Mouse (Mus musculus) erythroblast, adult 5-6 weeks (primary cell): ENCODE measurements around the gene C77080. TPM values are rescaled to one million over a fixed set of nuclear protein-coding genes. Genes with fewer than 3 reads are reported as not detected.

Experiments
- ATAC-seq: replicated peaks from 2 replicates; pipeline ENCODE4 v1.8.0; 2016; ENCODE audit warnings: moderate number of reproducible peaks, mild to moderate bottlenecking, moderate TSS enrichment, inconsistent platforms; ENCODE audit not compliant: poor library complexity, low FRiP score, severe bottlenecking
- total RNA-seq, 2 experiments: library from RNA; stranded (forward) in 1 of 2; stranded (reverse) in 1 of 2; fragments of 150-400 nt in 1 of 2; fragments of 200-764, 138-1000 nt in 1 of 2; gene quantifications; 2 replicates each; pipeline versions ENCODE4 v1.2.3 to v1.2.4; 2015 to 2017; ENCODE audit warnings: low replicate concordance in 2 of 2

Gene C77080
- total RNA-seq (2015; ENCODE audit: low replicate concordance) (not detected in 2 replicates), total RNA-seq (2017; ENCODE audit: low replicate concordance) (not detected in 2 replicates)

GRCm38 (mm10) chr4:129261196-129261595 lies at the start of gene C77080:
Gene C77080, minus strand, starts transcription at chr4:129261404.
- ATAC-seq = no peak

DNA sequence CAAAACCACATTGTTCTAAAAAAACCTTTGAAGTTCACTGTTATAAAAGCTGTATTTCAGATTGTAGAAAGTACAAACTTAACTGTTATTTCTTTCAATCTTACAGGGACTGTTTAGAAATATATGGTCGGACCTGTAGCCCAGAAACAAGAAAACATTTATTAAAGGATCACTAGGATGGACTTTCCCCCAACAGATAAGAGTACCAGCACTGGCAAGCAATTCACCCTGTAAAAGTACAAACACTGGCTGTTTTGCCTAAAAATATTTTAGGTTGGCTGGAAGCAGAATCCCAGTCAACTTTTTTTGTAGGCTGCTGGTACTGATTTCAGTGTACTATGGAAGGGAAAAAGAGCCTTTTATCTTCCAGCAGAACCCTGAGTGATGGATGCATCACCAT lies 46.7 kb upstream of the C77080 start:
- no peak for ATAC-seq

GRCm38 (mm10) chr4:129304306-129304705 lies 43.1 kb upstream of the C77080 start:
- no peak for ATAC-seq

DNA sequence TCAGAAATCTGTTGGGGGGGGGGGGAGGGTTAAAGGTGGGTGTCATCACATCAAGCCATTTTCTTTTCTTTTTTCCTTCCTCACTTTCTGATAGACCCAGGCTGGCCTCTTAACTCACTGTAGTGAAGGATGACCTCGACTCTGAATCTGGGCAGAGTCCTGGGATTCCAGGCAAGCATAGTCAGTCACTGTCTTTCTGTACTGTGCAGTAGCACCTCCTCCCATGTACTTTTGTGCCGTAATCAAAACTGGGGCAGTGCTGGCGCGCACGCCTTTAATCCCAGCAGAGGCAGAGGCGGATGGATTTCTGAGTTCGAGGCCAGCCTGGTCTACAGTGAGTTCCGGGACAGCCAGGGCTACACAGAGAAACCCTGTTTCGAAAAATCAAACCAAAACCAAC lies 42.6 kb upstream of the C77080 start:
- no peak for ATAC-seq

DNA sequence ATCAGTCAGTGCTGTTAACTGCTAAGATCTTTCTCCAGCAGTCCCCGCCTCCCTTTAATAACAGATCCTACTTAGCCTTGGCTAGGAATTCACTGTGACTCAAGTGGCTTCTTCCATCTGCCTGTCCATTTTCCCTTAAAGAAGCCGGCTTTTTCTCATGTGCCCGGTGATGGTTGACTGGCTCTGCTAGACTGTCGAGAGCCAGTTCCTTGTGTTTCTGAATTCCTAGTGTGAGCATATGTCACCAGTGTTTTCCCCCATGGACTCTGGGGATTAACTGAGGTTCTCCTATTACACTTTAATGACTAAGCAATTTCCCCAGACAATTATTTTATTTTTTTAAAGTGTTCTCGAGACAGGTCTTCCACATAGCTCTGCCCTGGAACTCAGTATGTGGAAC lies 42.2 kb upstream of the C77080 start:
- ATAC-seq = no peak

GRCm38 (mm10) chr4:129299121-129299520 lies 37.9 kb upstream of the C77080 start:
- ATAC-seq = no peak

- no peak for ATAC-seq
These were observed 36.5 kb upstream of the C77080 start for GRCm38 (mm10) chr4:129297724-129298123.

- ATAC-seq = no peak
These were observed 34.9 kb upstream of the C77080 start for GRCm38 (mm10) chr4:129296066-129296465.

DNA sequence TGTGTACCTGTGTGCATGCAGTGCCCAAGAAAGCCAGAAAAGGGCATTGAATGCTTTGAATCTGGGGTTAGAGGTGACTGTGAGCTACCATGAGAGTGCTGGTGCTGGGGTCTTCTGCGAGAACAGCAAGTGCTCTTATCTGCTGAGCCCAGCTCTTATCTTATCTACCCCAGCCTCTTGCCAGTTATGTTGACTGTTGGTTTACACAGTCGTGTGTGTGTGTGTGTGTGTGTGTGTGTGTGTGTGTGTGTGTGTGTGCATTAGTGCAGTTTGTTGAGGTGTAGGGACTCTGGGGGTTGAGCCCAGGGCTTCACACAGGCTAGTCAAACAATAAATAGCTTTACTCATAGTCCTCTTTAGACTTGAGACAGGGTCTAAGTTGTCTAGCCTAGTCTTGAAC lies 34.0 kb upstream of the C77080 start:
- no peak for ATAC-seq

- ATAC-seq = no peak
These were observed 32.5 kb upstream of the C77080 start for GRCm38 (mm10) chr4:129293702-129294101.

DNA sequence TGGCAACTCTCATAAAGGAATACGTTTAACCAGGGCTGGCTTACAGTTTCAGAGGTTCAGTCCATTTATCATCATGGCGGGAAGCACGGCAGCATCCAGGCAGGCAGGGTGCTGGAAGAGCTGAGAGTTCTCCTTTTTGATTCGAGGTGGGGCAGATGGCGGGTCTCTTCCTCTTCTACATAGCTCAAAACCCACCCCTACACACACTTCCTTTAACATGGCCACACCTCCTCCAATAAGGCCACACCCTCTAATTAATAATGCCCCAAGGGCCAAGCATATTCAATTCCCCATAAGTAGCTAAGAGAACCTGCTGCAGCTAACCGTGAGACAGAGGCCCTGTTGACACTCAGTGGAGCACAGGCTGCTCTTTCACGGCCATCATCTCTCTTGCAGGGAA lies 31.6 kb upstream of the C77080 start:
- ATAC-seq = no peak

- ATAC-seq = no peak
These were observed 28.5 kb upstream of the C77080 start for GRCm38 (mm10) chr4:129289671-129290070.

GRCm38 (mm10) chr4:129288067-129288466 lies 26.9 kb upstream of the C77080 start:
- no peak for ATAC-seq

DNA sequence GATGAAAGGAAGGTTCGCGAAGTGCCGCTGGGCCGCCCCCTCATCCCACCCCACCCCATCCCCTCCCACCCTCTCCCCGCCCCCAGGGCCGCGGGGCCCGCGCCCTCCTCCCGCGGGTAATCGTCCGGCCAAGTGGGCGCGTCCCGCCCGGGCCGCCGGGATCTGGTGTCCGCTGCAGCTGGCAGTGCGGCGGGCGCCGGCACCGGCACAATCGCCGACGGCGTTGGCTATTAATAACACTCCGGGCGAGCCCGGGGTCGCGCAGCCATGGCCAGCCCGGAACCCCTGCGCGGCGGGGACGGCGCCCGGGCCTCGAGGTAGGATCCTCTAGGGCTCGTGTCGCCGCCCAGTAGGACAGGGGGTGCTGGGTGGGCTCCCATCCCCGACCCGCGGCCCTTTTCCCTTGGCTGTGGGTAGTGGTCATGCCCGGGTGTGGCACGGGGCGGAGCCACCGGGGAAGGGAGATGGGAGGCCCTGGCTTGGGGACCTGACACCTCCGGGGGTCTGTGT lies 26.3 kb upstream of the C77080 start, which contains the start of gene Sync:
Sync (plus strand) TSS at position 146 of the 510 bp plus-strand sequence.
- ATAC-seq = no peak

DNA sequence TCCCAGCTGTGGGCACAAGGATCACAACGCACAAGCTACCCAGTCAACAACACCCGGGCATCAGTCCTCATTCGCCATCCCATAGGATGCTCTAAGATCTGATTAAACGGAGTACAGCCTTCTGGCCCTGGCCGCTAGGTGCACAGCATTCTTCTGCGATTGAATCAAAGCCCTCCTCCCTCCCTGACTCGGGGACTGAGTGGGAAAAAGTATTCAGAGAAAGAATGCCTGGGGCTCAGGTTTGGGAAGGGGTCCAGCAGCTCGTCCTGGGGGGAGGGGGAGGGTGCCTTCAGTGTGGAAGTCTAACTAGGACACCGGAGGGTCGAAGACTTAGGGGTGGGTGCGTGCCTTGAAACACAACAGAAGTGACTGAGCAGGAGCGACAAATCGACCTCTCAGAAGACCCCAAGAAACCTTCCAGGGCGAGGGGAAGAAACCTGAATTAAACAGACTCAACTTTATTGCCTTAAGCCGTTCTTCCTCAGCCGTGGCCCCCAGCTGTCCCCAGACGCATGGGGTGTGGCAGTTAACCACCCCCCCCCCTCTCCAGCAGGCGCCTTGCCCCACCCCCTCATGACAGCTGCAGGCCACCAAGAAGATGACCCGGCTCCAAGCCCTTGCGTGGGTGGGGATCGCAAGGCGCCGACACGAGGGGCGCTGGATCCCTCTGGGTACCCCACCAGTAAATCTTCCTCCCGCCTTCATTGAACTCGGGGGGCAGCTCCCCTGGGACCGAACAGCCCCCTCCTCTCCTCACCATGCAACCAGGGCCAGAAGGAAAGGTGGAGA lies 25.7 kb upstream of the C77080 start:
- ATAC-seq = no peak

- ATAC-seq = no peak
These were observed 24.9 kb upstream of the C77080 start for GRCm38 (mm10) chr4:129286001-129286682.

DNA sequence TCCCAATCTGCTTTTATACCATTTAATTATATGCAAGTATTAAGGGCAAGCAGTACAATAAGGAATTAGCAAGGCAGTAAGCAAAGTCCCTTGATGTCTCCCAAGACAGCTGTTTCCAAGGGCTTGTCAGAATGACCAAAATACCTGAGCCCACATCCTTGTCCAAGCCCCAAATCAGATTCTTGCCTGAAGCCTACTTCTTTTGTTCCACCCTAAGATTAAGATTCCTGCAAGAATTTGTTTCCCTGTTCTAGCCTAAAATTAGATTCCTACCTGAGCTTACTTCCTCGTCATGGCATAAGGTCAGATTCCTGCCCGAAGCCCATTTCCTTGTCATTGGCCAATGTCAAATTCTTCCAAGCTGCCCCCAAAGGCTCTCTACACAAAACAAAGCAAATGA lies 23.5 kb upstream of the C77080 start:
- no peak for ATAC-seq

- ATAC-seq = no peak
These were observed 22.0 kb upstream of the C77080 start for GRCm38 (mm10) chr4:129283226-129283625.

GRCm38 (mm10) chr4:129282786-129283185 lies 21.6 kb upstream of the C77080 start:
- no peak for ATAC-seq

DNA sequence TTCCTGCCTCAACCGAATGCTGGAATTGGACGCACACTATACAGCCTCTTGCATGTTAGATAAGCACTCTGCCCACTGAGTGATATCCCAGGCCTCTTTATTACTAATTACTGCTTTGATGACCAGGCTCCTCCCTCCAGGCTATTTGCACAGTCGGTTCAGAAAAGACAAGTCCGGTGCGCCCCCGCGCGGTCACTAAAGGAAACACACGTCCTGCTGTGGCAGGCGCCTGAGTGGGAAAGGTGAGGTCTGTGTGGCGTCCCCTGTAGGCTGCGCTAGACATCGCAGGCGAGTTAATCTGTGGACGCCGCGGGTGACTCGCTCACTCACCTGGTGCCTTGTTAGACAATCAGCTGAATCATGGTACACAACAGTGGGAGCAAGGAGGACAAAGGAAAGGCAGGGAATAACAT lies 15.3 kb upstream of the C77080 start:
- peak; percentile 97 for ATAC-seq

DNA sequence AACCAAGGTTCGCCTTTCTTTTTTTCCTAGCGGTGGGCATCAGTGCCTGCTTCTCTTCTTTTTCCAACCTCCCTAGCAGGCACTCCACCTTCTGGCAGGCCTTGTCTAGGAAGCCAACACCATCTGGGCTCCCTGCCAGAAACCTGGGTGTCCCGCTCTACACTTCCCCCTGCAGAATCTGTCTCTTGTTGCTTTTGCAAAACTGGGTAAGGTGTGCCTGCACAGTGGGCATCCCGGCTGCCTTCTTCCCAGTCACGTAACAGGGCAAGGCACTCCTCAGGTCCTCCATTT lies 11.5 kb upstream of the C77080 start:
- no peak for ATAC-seq
